Mouse (Mus musculus) forebrain, postnatal 0 days (tissue): Measurements from ENCODE around the gene Senp6. TPM values are rescaled to one million over a fixed set of nuclear protein-coding genes. Genes with fewer than 3 reads are reported as not detected.

Experiments used
- ATAC-seq: fragments of 200-750 bp; cut with Nextera tagmentation; 2 replicates; pipeline ENCODE4 v1.8.0; 2017; ENCODE audit warnings: mild to moderate bottlenecking, moderate library complexity
- DNase-seq: peaks from one replicate; pipeline ENCODE4 v3.0.0-alpha.2; 2015
- H3K27ac ChIP-seq: fragments of 300-500 bp; sonication (generic); 2 replicates; pipeline ENCODE4 v1.5.1; 2014; ENCODE audit warnings: low read depth, mild to moderate bottlenecking, antibody characterized with exemption, low read length, moderate library complexity, mixed read lengths
- H3K27me3 ChIP-seq: fragments of 300-500 bp; sonication (generic); 2 replicates; pipeline ENCODE4 v1.6.1; 2014; ENCODE audit warnings: mild to moderate bottlenecking, low read length, mixed read lengths; ENCODE audit not compliant: insufficient read depth
- H3K36me3 ChIP-seq: fragments of 300-500 bp; sonication (generic); 2 replicates; pipeline ENCODE4 v1.6.1; 2014; ENCODE audit warnings: mild to moderate bottlenecking, moderate library complexity; ENCODE audit not compliant: insufficient read depth
- H3K4me1 ChIP-seq: fragments of 300-500 bp; sonication (generic); 2 replicates; pipeline ENCODE4 v1.6.1; 2014; ENCODE audit warnings: antibody characterized with exemption; ENCODE audit not compliant: insufficient read depth
- H3K4me2 ChIP-seq: fragments of 300-500 bp; sonication (generic); 2 replicates; pipeline ENCODE4 v1.6.1; 2014; ENCODE audit warnings: low read depth, mild to moderate bottlenecking, moderate library complexity
- H3K4me3 ChIP-seq: fragments of 300-500 bp; sonication (generic); 2 replicates; pipeline ENCODE4 v1.5.1; 2014; ENCODE audit warnings: low read depth, low read length, mixed read lengths
- H3K9ac ChIP-seq: fragments of 300-500 bp; sonication (generic); 2 replicates; pipeline ENCODE4 v1.6.1; 2014; ENCODE audit warnings: mild to moderate bottlenecking
- H3K9me3 ChIP-seq: fragments of 300-500 bp; sonication (generic); 2 replicates; pipeline ENCODE4 v1.6.1; 2016; ENCODE audit warnings: low read length
- CTCF ChIP-seq: sonication (generic); IDR thresholded peaks from 2 replicates; pipeline ENCODE4 v1.5.1; 2016; ENCODE audit warnings: antibody characterized with exemption, control low read depth, low read depth
- WGBS: fragments of 180-500 bp; shearing (Covaris S2); extraction: QIAGEN DNeasy Blood & Tissue Kit; methylation state at CpG from one replicate; pipeline ENCODE4 v1.1.7; 2014; 5-methylcytosine and 5-hydroxymethylcytosine counted together
- polyA plus RNA-seq: library from polyadenylated mRNA; unstranded; fragments of >200 nt; fragmentation: Nextera tagmentation; extraction: Ambion mirVana; gene quantifications from 2 replicates; pipeline ENCODE4 v1.2.1, GENCODE M21; 2015
- total RNA-seq: library from RNA; depleted of rRNA; stranded (reverse); fragments of >200 nt; gene quantifications from 2 replicates; pipeline ENCODE4 v1.2.3, GENCODE M21; 2014

Gene Senp6
- total and polyA plus RNA-seq, 2 experiments from 2014 or later: 44.7 to 127 TPM

GRCm38 (mm10) chr9:80172396-80173222 is 105.9 kb downstream of the Senp6 start:
- TF ChIP-seq CTCF: no peak
- no peaks in the 10 kb centered on the region for H3K27me3 ChIP-seq
- 63% methylated on average over 8 of the region's 8 CpGs for WGBS

GRCm38 (mm10) chr9:80173629-80174028 is 106.9 kb downstream of the Senp6 start:
- Histone ChIP-seq H3K4me3 (no peak overlapping the region), H3K27ac (no peak overlapping the region), H3K9ac (no peak overlapping the region)

More at GRCm38 (mm10) chr9:80172396-80173222, 105.9 kb downstream of the Senp6 start:
- Histone ChIP-seq H3K4me1 (no peaks in the 10 kb centered on the region), H3K4me2 (no peak overlapping the region), H3K9me3 (no peaks in the 10 kb centered on the region), H3K9ac (no peak overlapping the region), H3K4me3 (no peak overlapping the region), H3K36me3 (no peaks in the 10 kb centered on the region), H3K27ac (no peak overlapping the region)
- DNase-seq (no peak), ATAC-seq (no peak)

GRCm38 (mm10) chr9:80176696-80177478 is 110.2 kb downstream of the Senp6 start:
- TF ChIP-seq CTCF: no peak
- DNase-seq (no peak), ATAC-seq (no peak)
- H3K9me3 ChIP-seq: no peaks in the 10 kb centered on the region
- 70% methylated on average over 13 of the region's 13 CpGs for WGBS
- H3K27me3 ChIP-seq: no peaks in the 10 kb centered on the region
- H3K9ac ChIP-seq: no peak overlapping the region
- no peak overlapping the region for H3K4me2 ChIP-seq
- H3K4me1 ChIP-seq: no peaks in the 10 kb centered on the region
- no peaks in the 10 kb centered on the region for H3K36me3 ChIP-seq
- no peak overlapping the region for H3K27ac ChIP-seq
- no peak overlapping the region for H3K4me3 ChIP-seq

More at GRCm38 (mm10) chr9:80173629-80174028, 106.9 kb downstream of the Senp6 start:
- peak; percentile 75 for ATAC-seq
- WGBS: 27% methylated on average over 9 of the region's 9 CpGs
- H3K4me1 ChIP-seq: no peaks in the 10 kb centered on the region
- no peaks in the 10 kb centered on the region for H3K9me3 ChIP-seq
- no peak for TF ChIP-seq CTCF
- DNase-seq: no peak
- H3K27me3 ChIP-seq: no peaks in the 10 kb centered on the region
- no peak overlapping the region for H3K4me2 ChIP-seq
- no peaks in the 10 kb centered on the region for H3K36me3 ChIP-seq

GRCm38 (mm10) chr9:80178670-80179069 is 112.0 kb downstream of the Senp6 start:
- DNase-seq: no peak
- no peaks in the 10 kb centered on the region for H3K4me1 ChIP-seq
- H3K4me3 ChIP-seq: no peak overlapping the region
- H3K27me3 ChIP-seq: no peaks in the 10 kb centered on the region
- no peak for TF ChIP-seq CTCF
- H3K9ac ChIP-seq: no peak overlapping the region
- WGBS: 22% methylated on average over 2 of the region's 2 CpGs
- no peaks in the 10 kb centered on the region for H3K9me3 ChIP-seq
- H3K27ac ChIP-seq: no peak overlapping the region
- H3K4me2 ChIP-seq: no peak overlapping the region
- H3K36me3 ChIP-seq: no peaks in the 10 kb centered on the region
- ATAC-seq: peak; percentile 69

GRCm38 (mm10) chr9:80179688-80180087 is 113.0 kb downstream of the Senp6 start:
- Histone ChIP-seq H3K36me3 (no peaks in the 10 kb centered on the region), H3K27me3 (no peaks in the 10 kb centered on the region), H3K4me1 (no peaks in the 10 kb centered on the region), H3K9ac (no peak overlapping the region), H3K9me3 (no peaks in the 10 kb centered on the region), H3K4me3 (no peak overlapping the region), H3K27ac (no peak overlapping the region), H3K4me2 (no peak overlapping the region)
- TF ChIP-seq CTCF: no peak
- 88% methylated on average over 4 of the region's 4 CpGs for WGBS
- ATAC-seq (no peak), DNase-seq (no peak)

- no peak overlapping the region for H3K4me2 ChIP-seq
- no peaks in the 10 kb centered on the region for H3K9me3 ChIP-seq
- H3K4me1 ChIP-seq: no peaks in the 10 kb centered on the region
- no peak for TF ChIP-seq CTCF
- no peaks in the 10 kb centered on the region for H3K36me3 ChIP-seq
- H3K4me3 ChIP-seq: no peak overlapping the region
- WGBS: 82% methylated on average over 5 of the region's 5 CpGs
- no peak overlapping the region for H3K27ac ChIP-seq
- no peak overlapping the region for H3K9ac ChIP-seq
- ATAC-seq: no peak
- H3K27me3 ChIP-seq: no peaks in the 10 kb centered on the region
- DNase-seq: no peak
These were observed 114.1 kb downstream of the Senp6 start for GRCm38 (mm10) chr9:80180771-80181170.

- H3K9ac ChIP-seq: no peak overlapping the region
- H3K4me3 ChIP-seq: no peak overlapping the region
- no peak for TF ChIP-seq CTCF
- H3K27me3 ChIP-seq: no peaks in the 10 kb centered on the region
- no peaks in the 10 kb centered on the region for H3K36me3 ChIP-seq
- no peaks in the 10 kb centered on the region for H3K9me3 ChIP-seq
- H3K4me1 ChIP-seq: no peaks in the 10 kb centered on the region
- WGBS: 89% methylated on average over 1 of the region's 1 CpGs
- DNase-seq (no peak), ATAC-seq (no peak)
- no peak overlapping the region for H3K4me2 ChIP-seq
- H3K27ac ChIP-seq: no peak overlapping the region
These were observed 115.0 kb downstream of the Senp6 start for GRCm38 (mm10) chr9:80181692-80182091.
